Mouse (Mus musculus) spleen, adult 2 months (tissue): ENCODE data around the gene Olfr522.

Source experiments
- CTCF ChIP-seq: fragments of 200-500 bp; IDR thresholded peaks from 2 replicates; pipeline ENCODE4 v1.5.1; 2011; ENCODE audit warnings: mild to moderate bottlenecking, inconsistent platforms; ENCODE audit not compliant: insufficient read depth, insufficient read length, insufficient replicate concordance; ENCODE audit errors: extremely low read depth
- POLR2A ChIP-seq: fragments of 200-500 bp; IDR thresholded peaks from 2 replicates; pipeline ENCODE4 v1.6.1; 2011; ENCODE audit warnings: low read depth, low read length, inconsistent platforms

DNA sequence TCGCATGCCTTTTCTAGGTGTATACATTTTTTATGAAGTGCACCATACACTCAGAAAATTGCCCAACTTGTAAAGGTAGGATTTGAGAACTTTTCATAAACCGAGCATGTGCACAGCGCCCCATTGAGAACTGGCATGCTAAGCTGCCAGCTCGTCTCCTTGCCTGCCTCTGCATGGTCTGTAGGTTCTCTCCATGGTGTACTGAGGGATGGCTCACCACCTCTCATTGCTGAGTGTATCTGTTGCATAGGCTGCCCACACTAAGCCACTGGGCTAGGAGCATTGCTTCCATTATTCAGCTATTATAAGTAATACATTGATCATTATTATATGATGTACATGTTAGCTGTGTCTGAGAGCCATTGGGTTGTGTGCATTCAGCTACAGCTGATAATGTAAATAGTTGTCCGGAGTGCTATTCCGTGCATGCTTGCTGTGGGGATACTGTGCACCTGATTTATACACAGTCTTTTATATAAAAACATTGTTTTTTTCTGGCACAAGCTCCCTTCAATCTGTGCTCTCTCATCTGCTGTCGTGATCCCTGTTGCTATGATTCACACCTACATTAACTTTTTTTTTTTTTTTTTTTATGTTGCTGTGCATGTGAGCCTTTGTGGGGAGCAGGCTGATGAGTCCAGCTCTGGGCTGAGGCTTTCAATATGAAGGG is 23.3 kb upstream of the Olfr522 start:
- no peak for TF ChIP-seq CTCF
- TF ChIP-seq POLR2A = no peak
